Mouse (Mus musculus) ovary, postnatal 10 days (tissue): ENCODE measurements around the gene Susd4.

Experiments used
- DNase-seq: peaks from one replicate; pipeline ENCODE4 v3.0.0; 2022; ENCODE audit warnings: low spot score

Gene Susd4

GRCm38 (mm10) chr1:182787030-182787429, 23.4 kb downstream of the Susd4 start:
- no peak for DNase-seq

GRCm38 (mm10) chr1:182788896-182789295, 25.2 kb downstream of the Susd4 start:
- DNase-seq, result no peak

GRCm38 (mm10) chr1:182792521-182793071, 28.9 kb downstream of the Susd4 start:
- peak; percentile 33 for DNase-seq

GRCm38 (mm10) chr1:182794221-182794620, 30.6 kb downstream of the Susd4 start:
- DNase-seq, result no peak

GRCm38 (mm10) chr1:182794628-182795027, 31.0 kb downstream of the Susd4 start:
- DNase-seq, result no peak

- no peak for DNase-seq
Observed at GRCm38 (mm10) chr1:182797048-182797447, 33.4 kb downstream of the Susd4 start.

- no peak for DNase-seq
Observed at GRCm38 (mm10) chr1:182801590-182801989, 37.9 kb downstream of the Susd4 start.

GRCm38 (mm10) chr1:182802891-182803290, 39.2 kb downstream of the Susd4 start:
- DNase-seq, result no peak

- DNase-seq, result no peak
Observed at GRCm38 (mm10) chr1:182813991-182814390, 50.3 kb downstream of the Susd4 start.

GRCm38 (mm10) chr1:182814566-182814965, 50.9 kb downstream of the Susd4 start:
- DNase-seq, result no peak

GRCm38 (mm10) chr1:182817106-182817505, 53.4 kb downstream of the Susd4 start:
- no peak for DNase-seq

- DNase-seq, result no peak
Observed at GRCm38 (mm10) chr1:182817624-182818023, 54.0 kb downstream of the Susd4 start.

- no peak for DNase-seq
Observed at GRCm38 (mm10) chr1:182818931-182819330, 55.3 kb downstream of the Susd4 start.

- DNase-seq, result no peak
Observed at GRCm38 (mm10) chr1:182822729-182823128, 59.1 kb downstream of the Susd4 start.

GRCm38 (mm10) chr1:182823723-182824421, 60.2 kb downstream of the Susd4 start:
- no peak for DNase-seq

GRCm38 (mm10) chr1:182826557-182826956, 62.9 kb downstream of the Susd4 start:
- no peak for DNase-seq

- no peak for DNase-seq
Observed at GRCm38 (mm10) chr1:182838061-182838460, 74.4 kb downstream of the Susd4 start.

- DNase-seq, result no peak
Observed at GRCm38 (mm10) chr1:182839332-182839929, 75.8 kb downstream of the Susd4 start.

GRCm38 (mm10) chr1:182840011-182840410, 76.4 kb downstream of the Susd4 start:
- no peak for DNase-seq

GRCm38 (mm10) chr1:182840606-182841005, 76.9 kb downstream of the Susd4 start:
- DNase-seq, result no peak

GRCm38 (mm10) chr1:182849556-182849955, 85.9 kb downstream of the Susd4 start:
- DNase-seq, result no peak

GRCm38 (mm10) chr1:182850080-182850479, 86.4 kb downstream of the Susd4 start:
- no peak for DNase-seq

GRCm38 (mm10) chr1:182852158-182852557, 88.5 kb downstream of the Susd4 start:
- no peak for DNase-seq

GRCm38 (mm10) chr1:182856636-182857035, 93.0 kb downstream of the Susd4 start:
- no peak for DNase-seq
